9 mouse cellular contexts compared by ENCODE assay signal in the genomic region with DNA sequence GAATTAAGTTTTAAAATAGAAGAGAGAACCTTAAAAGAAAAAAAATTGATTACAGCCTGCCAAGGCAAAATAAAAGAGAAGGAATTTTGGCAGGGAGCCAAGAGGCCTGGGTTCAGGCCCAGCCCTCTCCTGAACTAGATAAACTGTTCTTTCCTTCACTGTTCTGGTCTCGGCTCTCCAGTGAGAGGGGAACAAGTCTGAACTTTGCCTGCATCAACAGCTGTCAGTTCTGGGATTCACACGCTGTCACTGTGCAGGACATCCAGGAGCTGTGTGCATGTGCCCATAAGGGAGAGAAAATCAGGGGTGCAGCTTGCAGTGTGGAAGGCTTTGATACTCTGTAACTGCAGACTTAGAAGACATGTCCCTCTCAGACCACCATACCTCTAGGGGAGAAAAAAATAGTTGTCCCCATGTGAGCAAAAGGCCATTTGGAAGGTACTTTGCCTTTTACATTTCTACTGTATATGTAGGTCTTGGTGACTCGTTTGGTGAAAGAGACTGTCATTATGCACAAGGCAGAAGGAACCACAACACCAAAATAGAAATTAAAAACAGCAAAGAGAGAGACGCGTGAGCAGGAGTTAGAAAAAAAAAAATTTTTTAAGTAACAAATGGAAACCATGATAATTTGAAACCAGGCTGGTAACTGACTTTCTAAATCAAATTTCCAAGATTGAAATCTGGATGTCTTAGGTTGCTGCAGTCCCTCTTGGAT.
A peak's percentile ranks its signal among the peaks of the same experiment; 100 is the strongest.
DNase-seq lines count a peak whose midpoint lies in the region; ATAC-seq lines count a peak whose summit lies in the region.
"Had no signal": no experiment of that assay in that cellular context is flagged by ENCODE, and none has a peak within 500 bp of the region (broad histone marks: within the 10 kb centered on the region; RNA-seq: fewer than 3 reads in every experiment).

No protein-coding gene starts in this region.

- H3K27me3 ChIP-seq in midbrain, embryonic 16.5 days (ENCODE audit: control insufficient read depth, insufficient read depth, low read depth, low read length): no peaks in the 10 kb centered on the region
- H3K27me3 ChIP-seq in midbrain, embryonic 11.5 days (ENCODE audit: control insufficient read depth, insufficient read depth, low read length): no peaks in the 10 kb centered on the region

- no peaks in the 10 kb centered on the region for H3K9me3 ChIP-seq in midbrain, embryonic 16.5 days (replicated peaks; ENCODE audit: control insufficient read depth, low read length, poor library complexity, severe bottlenecking)
- no peaks in the 10 kb centered on the region for H3K9me3 ChIP-seq in midbrain, embryonic 11.5 days (ENCODE audit: control insufficient read depth, low read length)

- ATAC-seq in cerebellum, adult (ENCODE audit: insufficient number of reproducible peaks, low FRiP score, low TSS enrichment): no peak
- no peak for ATAC-seq in midbrain, embryonic 16.5 days
- no peak for ATAC-seq in midbrain, embryonic 11.5 days (ENCODE audit: low FRiP score)
- ATAC-seq in megakaryocyte progenitor cell, adult 5-6 weeks (replicated peaks; ENCODE audit: poor library complexity): no peak

- peak; percentile 38 for DNase-seq in cerebellum, adult 9-10 months
- DNase-seq in midbrain, embryonic 11.5 days (ENCODE audit: low spot score, missing footprints): no peak
- peak; percentile 57 for DNase-seq in heart, adult 8-10 months (ENCODE audit: low spot score)
- DNase-seq in kidney, postnatal 4 days: peak; percentile 26 to 39
- DNase-seq in thymus, adult 18-20 months: no peak

- no peak overlapping the region for H3K4me2 ChIP-seq in midbrain, embryonic 16.5 days (ENCODE audit: low read length)
- H3K4me2 ChIP-seq in midbrain, embryonic 11.5 days: no peak overlapping the region

- peaks cover 7% of the 10 kb centered on the region; the same call in 1 of the 2 replicates for H3K4me1 ChIP-seq in midbrain, embryonic 16.5 days (ENCODE audit: control insufficient read depth, insufficient read depth, low read length)
- H3K4me1 ChIP-seq in midbrain, embryonic 11.5 days (ENCODE audit: control insufficient read depth, insufficient read depth, low read length): no peaks in the 10 kb centered on the region

- 53% methylated on average over 5 of the region's 5 CpGs for WGBS in midbrain, embryonic 16.5 days
- 78% methylated on average over 5 of the region's 5 CpGs for WGBS in midbrain, embryonic 11.5 days

- no peak overlapping the region for H3K4me3 ChIP-seq in midbrain, embryonic 16.5 days (ENCODE audit: low read depth, low read length)
- H3K4me3 ChIP-seq in midbrain, embryonic 11.5 days (ENCODE audit: low read depth, low read length): no peak overlapping the region

- 0 out of 2 replicates have a peak overlapping the region, but pooled peaks have one; percentile 18 for H3K27ac ChIP-seq in midbrain, embryonic 16.5 days (ENCODE audit: low read length)
- no peak overlapping the region for H3K27ac ChIP-seq in midbrain, embryonic 11.5 days (ENCODE audit: low read depth, low read length)
- H3K27ac ChIP-seq: macrophage had no signal

- no peak overlapping the region for H3K9ac ChIP-seq in midbrain, embryonic 16.5 days (ENCODE audit: low read depth, low read length)
- H3K9ac ChIP-seq in midbrain, embryonic 11.5 days (ENCODE audit: low read length): no peak overlapping the region

- no peaks in the 10 kb centered on the region for H3K36me3 ChIP-seq in midbrain, embryonic 16.5 days (ENCODE audit: control insufficient read depth, insufficient read depth, low read length)
- no peaks in the 10 kb centered on the region for H3K36me3 ChIP-seq in midbrain, embryonic 11.5 days (ENCODE audit: control insufficient read depth, insufficient read depth, low read length)

Comparison
In these comparisons a context has a peak if more than half of its experiments do, and no peak if none do; other contexts are left out.
1. DNase-seq: peak in cerebellum, adult 9-10 months (single experiment), heart, adult 8-10 months (single experiment) and kidney, postnatal 4 days (2 of 2); none in midbrain, embryonic 11.5 days (single experiment) and thymus, adult 18-20 months (0 of 2).